34 mouse cellular contexts compared by ENCODE assay signal in the genomic region with DNA sequence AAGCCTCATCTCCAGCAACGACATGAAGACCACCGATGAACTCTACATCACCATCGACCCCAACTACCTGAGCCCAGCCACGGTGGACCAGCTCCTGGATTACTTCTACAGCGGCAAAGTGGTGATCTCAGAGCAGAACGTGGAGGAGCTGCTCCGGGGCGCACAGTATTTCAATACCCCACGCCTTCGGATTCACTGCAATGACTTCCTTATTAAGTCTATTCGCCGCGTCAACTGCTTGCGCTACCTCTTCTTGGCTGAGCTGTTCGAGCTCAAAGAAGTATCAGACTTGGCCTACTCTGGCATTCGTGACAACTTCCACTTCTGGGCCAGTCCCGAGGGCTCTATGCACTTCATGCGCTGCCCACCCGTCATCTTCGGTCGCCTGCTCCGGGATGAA. TPM values are rescaled to one million over a fixed set of nuclear protein-coding genes. Genes with fewer than 3 reads are reported as not detected.
"Had no signal": no experiment of that assay in that cellular context is flagged by ENCODE, and none has a peak within 500 bp of the region (broad histone marks: within the 10 kb centered on the region; RNA-seq: fewer than 3 reads in every experiment).

No protein-coding gene starts in this region.

- DNase-seq: gastrocnemius, adult 2 months; gastrocnemius, postnatal 10 days; gastrocnemius, postnatal 25 days; heart, adult 2 months; heart, postnatal 4 days; kidney, adult 18-20 months; kidney, adult 8-10 months; kidney, postnatal 10 days; kidney, postnatal 25 days; kidney, postnatal 4 days had no signal

- H3K36me3 ChIP-seq: hindbrain, embryonic 10.5 days; hindbrain, embryonic 12.5 days; intestine, embryonic 15.5 days; limb, embryonic 10.5 days; limb, embryonic 12.5 days had no signal

- H3K9me3 ChIP-seq: heart, embryonic 12.5 days; hindbrain, embryonic 10.5 days; hindbrain, embryonic 12.5 days; intestine, embryonic 15.5 days; limb, embryonic 10.5 days; limb, embryonic 12.5 days; liver, embryonic 12.5 days had no signal

- H3K9ac ChIP-seq: heart, embryonic 12.5 days; hindbrain, embryonic 12.5 days; hindbrain, embryonic 14.5 days; intestine, embryonic 15.5 days; limb, embryonic 12.5 days; liver, embryonic 12.5 days; liver, embryonic 14.5 days had no signal

- H3K4me2 ChIP-seq: heart, embryonic 12.5 days; hindbrain, embryonic 12.5 days; hindbrain, embryonic 14.5 days; intestine, embryonic 15.5 days; limb, embryonic 12.5 days; liver, embryonic 12.5 days had no signal

- H3K27me3 ChIP-seq: hindbrain, embryonic 12.5 days; intestine, embryonic 15.5 days; limb, embryonic 12.5 days had no signal

- ATAC-seq: hindbrain, embryonic 16.5 days; inflammation-experienced regulatory T-cells, adult 6 months; intestine, embryonic 15.5 days; intestine, postnatal 0 days; liver, embryonic 12.5 days had no signal

- H3K4me3 ChIP-seq: gastrocnemius, adult 2 months; heart, adult 2 months; heart, embryonic 12.5 days; hindbrain, embryonic 10.5 days; hindbrain, embryonic 12.5 days; intestine, embryonic 15.5 days; layer of hippocampus, adult 2 months; left cerebral cortex, adult 2 months; limb, embryonic 10.5 days; limb, embryonic 12.5 days; liver, embryonic 12.5 days had no signal

- H3K27ac ChIP-seq: gastrocnemius, adult 2 months; heart, adult 2 months; hindbrain, embryonic 12.5 days; hindbrain, embryonic 14.5 days; intestine, embryonic 15.5 days; layer of hippocampus, adult 2 months; left cerebral cortex, adult 2 months; limb, embryonic 10.5 days; limb, embryonic 12.5 days; liver, embryonic 12.5 days; liver, embryonic 14.5 days had no signal

RNA-seq across cellular contexts. Expression of a gene that starts 0.5 kb away (rescaled TPM):
- total RNA-seq: gastrocnemius, adult 2 months; gastrocnemius, postnatal 25 days; granulocyte monocyte progenitor cell, adult 5-6 weeks; heart, adult 2 months; layer of hippocampus, adult 2 months; layer of hippocampus, postnatal 10 days; layer of hippocampus, postnatal 25 days; left cerebral cortex, adult 2 months; left cerebral cortex, postnatal 14 days; left cerebral cortex, postnatal 36 days; liver, adult 2 months had no signal
- polyA plus RNA-seq: heart, embryonic 14.5 days; heart, embryonic 16.5 days; hindbrain, embryonic 10.5 days; hindbrain, embryonic 12.5 days; hindbrain, embryonic 16.5 days; inflammation-experienced regulatory T-cells, adult 6 months; intestine, embryonic 15.5 days; intestine, postnatal 0 days; kidney, embryonic 14.5 days; kidney, embryonic 16.5 days; limb, embryonic 10.5 days; limb, embryonic 12.5 days; liver, adult 2 months; liver, embryonic 12.5 days had no signal
